Mouse (Mus musculus): ENCODE data around the gene Gm39115. TPM values are rescaled to one million over a fixed set of nuclear protein-coding genes. Genes with fewer than 3 reads are reported as not detected.
"Not testable (repeated sequence)": the region's sequence is repeated elsewhere in the genome, so short reads cannot be mapped to it uniquely, and the experiment has no call there.

Gene Gm39115
- polyA plus RNA-seq, 1 experiment: not detected

DNA sequence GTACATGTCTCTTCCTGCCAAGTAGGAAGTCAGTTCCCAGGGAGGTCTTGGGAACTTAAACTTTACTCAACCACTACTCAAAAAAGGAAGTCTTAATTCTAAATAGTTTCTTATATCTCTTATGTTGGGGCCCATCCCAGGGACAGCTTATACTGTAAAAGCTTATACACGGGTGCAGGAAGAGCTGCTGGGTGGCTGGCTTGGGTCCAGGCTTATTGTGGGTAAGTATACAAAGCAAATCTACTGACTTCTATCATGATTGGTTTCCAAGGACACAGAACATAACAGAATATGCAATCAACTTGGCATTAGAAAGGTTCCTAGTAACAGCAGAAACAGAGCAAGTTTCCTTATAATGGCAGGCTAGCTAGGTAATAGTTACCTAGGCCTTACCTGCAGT lies 19.5 kb upstream of the Gm39115 start:
- H3K36me3 ChIP-seq (ENCODE audit: control insufficient read depth, insufficient read depth, low read length): no peaks in the 10 kb centered on the region
- no peaks in the 10 kb centered on the region for H3K4me1 ChIP-seq (ENCODE audit: control insufficient read depth, insufficient read depth, insufficient read length, low read length)
- TF ChIP-seq POLR2A (IDR thresholded peaks at IDR 0.05; ENCODE audit: low read depth, low read length) (no peak), CTCF (IDR thresholded peaks at IDR 0.05; ENCODE audit: extremely low read depth, insufficient read length, insufficient replicate concordance, low read depth, low read length) (no peak)
- H3K4me3 ChIP-seq (ENCODE audit: low read depth, low read length): no peak overlapping the region
- H3K27ac ChIP-seq (ENCODE audit: insufficient read depth, low read depth, low read length): no peak overlapping the region
- H3K27me3 ChIP-seq (ENCODE audit: control insufficient read depth, insufficient read depth, low read length): no peaks in the 10 kb centered on the region
- WGBS: 7% methylated on average over 1 of the region's 1 CpGs

DNA sequence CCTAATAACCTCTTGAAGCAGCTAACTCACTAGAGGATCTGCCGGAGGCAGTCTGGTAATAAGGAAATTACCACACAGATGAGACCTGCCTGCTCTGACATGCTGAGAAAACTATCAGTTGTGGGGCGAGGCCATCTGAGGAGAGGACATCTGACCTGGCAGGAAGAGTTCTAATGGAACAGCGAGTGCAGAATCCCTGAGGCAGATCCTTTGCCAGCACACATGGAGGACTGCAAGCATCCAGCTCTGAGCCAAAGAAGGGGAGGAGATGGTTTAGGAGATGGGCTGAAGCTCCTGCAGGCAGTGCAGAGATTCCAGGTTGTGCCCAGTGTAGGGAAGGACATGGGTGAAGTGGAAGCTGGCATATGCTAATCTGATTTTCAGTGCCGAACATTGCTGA lies 16.4 kb upstream of the Gm39115 start:
- Histone ChIP-seq H3K4me3 (ENCODE audit: low read depth, low read length) (no peak overlapping the region), H3K27ac (ENCODE audit: insufficient read depth, low read depth, low read length) (no peak overlapping the region), H3K4me1 (ENCODE audit: control insufficient read depth, insufficient read depth, insufficient read length, low read length) (no peaks in the 10 kb centered on the region), H3K27me3 (ENCODE audit: control insufficient read depth, insufficient read depth, low read length) (no peaks in the 10 kb centered on the region), H3K36me3 (ENCODE audit: control insufficient read depth, insufficient read depth, low read length) (no peaks in the 10 kb centered on the region)
- no peak for TF ChIP-seq POLR2A (IDR thresholded peaks at IDR 0.05; ENCODE audit: low read depth, low read length)
- TF ChIP-seq CTCF (IDR thresholded peaks at IDR 0.05; ENCODE audit: extremely low read depth, insufficient read length, insufficient replicate concordance, low read depth, low read length): no peak
- 61% methylated on average over 4 of the region's 4 CpGs for WGBS

DNA sequence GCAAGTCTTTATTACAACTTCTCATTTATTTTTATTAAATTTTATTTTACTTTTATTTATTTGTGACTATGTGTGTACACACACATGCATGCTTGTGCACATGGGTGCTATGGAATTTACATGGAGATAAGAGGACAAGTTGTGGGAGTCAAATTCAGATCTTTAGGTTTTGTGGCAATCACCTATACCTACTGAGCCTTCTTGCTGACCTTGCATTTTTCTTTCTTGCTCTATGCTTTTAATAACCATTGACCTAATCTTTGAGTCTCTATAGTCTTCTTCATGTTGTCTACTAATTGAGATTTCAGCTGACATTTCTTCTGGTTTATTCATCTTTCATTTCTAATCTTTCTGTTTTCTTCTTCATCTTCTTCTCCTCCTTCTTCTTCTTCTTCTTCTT lies 12.8 kb upstream of the Gm39115 start:
- H3K4me3 ChIP-seq (ENCODE audit: low read depth, low read length): no peak overlapping the region
- no peaks in the 10 kb centered on the region for H3K36me3 ChIP-seq (ENCODE audit: control insufficient read depth, insufficient read depth, low read length)
- H3K27ac ChIP-seq (ENCODE audit: insufficient read depth, low read depth, low read length): no peak overlapping the region
- H3K27me3 ChIP-seq (ENCODE audit: control insufficient read depth, insufficient read depth, low read length): no peaks in the 10 kb centered on the region
- no peaks in the 10 kb centered on the region; the same call in 1 of the 2 replicates for H3K4me1 ChIP-seq (ENCODE audit: control insufficient read depth, insufficient read depth, insufficient read length, low read length)
- TF ChIP-seq POLR2A (IDR thresholded peaks at IDR 0.05; ENCODE audit: low read depth, low read length) (no peak), CTCF (IDR thresholded peaks at IDR 0.05; ENCODE audit: extremely low read depth, insufficient read length, insufficient replicate concordance, low read depth, low read length) (no peak)

GRCm38 (mm10) chr7:142146033-142146432 lies 10.2 kb upstream of the Gm39115 start:
- Histone ChIP-seq H3K4me3 (ENCODE audit: low read depth, low read length) (no peak overlapping the region), H3K27me3 (ENCODE audit: control insufficient read depth, insufficient read depth, low read length) (no peaks in the 10 kb centered on the region), H3K4me1 (ENCODE audit: control insufficient read depth, insufficient read depth, insufficient read length, low read length) (no peaks in the 10 kb centered on the region; the same call in 1 of the 2 replicates), H3K27ac (ENCODE audit: insufficient read depth, low read depth, low read length) (no peak overlapping the region), H3K36me3 (ENCODE audit: control insufficient read depth, insufficient read depth, low read length) (no peaks in the 10 kb centered on the region)
- WGBS: 5% methylated on average over 1 of the region's 1 CpGs
- TF ChIP-seq POLR2A (IDR thresholded peaks at IDR 0.05; ENCODE audit: low read depth, low read length) (no peak), CTCF (IDR thresholded peaks at IDR 0.05; ENCODE audit: extremely low read depth, insufficient read length, insufficient replicate concordance, low read depth, low read length) (no peak)

DNA sequence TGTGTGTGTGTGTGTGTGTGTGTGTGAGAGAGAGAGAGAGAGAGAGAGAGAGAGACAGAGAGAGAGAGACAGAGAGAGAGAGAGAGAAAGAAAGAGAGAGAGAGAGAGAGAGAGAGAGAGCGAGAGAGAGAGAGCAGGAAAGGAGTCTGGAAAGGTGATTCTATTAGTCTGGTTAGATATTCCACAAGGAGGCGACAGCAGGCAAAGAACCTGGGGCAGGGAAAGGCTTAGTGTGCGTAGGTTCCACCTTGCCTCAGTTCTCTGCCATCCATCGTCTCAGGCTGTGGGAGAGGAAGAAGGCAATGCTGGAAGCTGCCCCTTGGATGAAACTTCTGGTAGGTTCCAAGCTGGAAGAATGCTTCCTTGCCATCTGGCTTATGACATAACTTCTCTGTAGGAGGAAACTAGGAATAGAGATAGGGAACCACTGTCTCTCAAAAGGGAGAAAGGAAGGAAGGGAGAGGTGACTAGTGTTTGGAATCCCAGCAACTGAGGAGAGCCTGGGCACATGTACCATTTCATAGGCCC lies 9.6 kb upstream of the Gm39115 start:
- no peak for TF ChIP-seq POLR2A (IDR thresholded peaks at IDR 0.05; ENCODE audit: low read depth, low read length)
- TF ChIP-seq CTCF (IDR thresholded peaks at IDR 0.05; ENCODE audit: extremely low read depth, insufficient read length, insufficient replicate concordance, low read depth, low read length): peak; percentile 27; the same call in 1 of the 2 replicates
- H3K27ac ChIP-seq (ENCODE audit: insufficient read depth, low read depth, low read length): no peak overlapping the region
- H3K36me3 ChIP-seq (ENCODE audit: control insufficient read depth, insufficient read depth, low read length): no peaks in the 10 kb centered on the region
- WGBS: 40% methylated on average over 4 of the region's 4 CpGs
- no peaks in the 10 kb centered on the region; the same call in 1 of the 2 replicates for H3K4me1 ChIP-seq (ENCODE audit: control insufficient read depth, insufficient read depth, insufficient read length, low read length)
- no peaks in the 10 kb centered on the region for H3K27me3 ChIP-seq (ENCODE audit: control insufficient read depth, insufficient read depth, low read length)
- H3K4me3 ChIP-seq (ENCODE audit: low read depth, low read length): no peak overlapping the region

DNA sequence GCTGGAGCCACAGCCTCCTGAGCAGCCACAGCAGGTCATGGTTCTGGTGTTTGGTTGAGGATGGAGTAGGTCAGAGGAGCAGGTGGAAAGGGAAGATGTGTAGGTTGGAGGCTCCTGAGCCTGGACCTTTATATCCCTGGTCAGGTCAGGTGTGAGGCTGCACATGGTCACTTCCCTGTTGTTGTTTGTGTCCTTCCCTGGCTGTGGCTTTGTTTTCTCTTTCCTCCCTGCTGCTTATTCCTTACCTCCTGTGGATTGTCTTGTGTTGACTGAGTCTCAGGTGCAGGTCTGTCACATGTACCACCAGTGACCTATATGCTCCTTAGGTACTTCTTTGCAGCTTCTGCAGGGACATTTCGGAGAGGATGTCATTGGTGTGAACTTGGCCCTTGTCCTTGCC lies 8.7 kb upstream of the Gm39115 start, which contains the start of gene Gm45337:
Gene Gm45337 (minus strand): TSS at position 101 of the 400 bp plus-strand sequence.
- TF ChIP-seq CTCF (IDR thresholded peaks at IDR 0.05; ENCODE audit: extremely low read depth, insufficient read length, insufficient replicate concordance, low read depth, low read length): no peak
- no peak for TF ChIP-seq POLR2A (IDR thresholded peaks at IDR 0.05; ENCODE audit: low read depth, low read length)
- no peaks in the 10 kb centered on the region for H3K27me3 ChIP-seq (ENCODE audit: control insufficient read depth, insufficient read depth, low read length)
- 79% methylated on average over 1 of the region's 1 CpGs for WGBS
- no peak within 1 kb of the TSS for H3K27ac ChIP-seq (ENCODE audit: insufficient read depth, low read depth, low read length)
- no peaks in the 10 kb centered on the region; the same call in 1 of the 2 replicates for H3K4me1 ChIP-seq (ENCODE audit: control insufficient read depth, insufficient read depth, insufficient read length, low read length)
- H3K4me3 ChIP-seq (ENCODE audit: low read depth, low read length): no peak within 1 kb of the TSS
- H3K36me3 ChIP-seq (ENCODE audit: control insufficient read depth, insufficient read depth, low read length): no peaks in the 10 kb centered on the region

DNA sequence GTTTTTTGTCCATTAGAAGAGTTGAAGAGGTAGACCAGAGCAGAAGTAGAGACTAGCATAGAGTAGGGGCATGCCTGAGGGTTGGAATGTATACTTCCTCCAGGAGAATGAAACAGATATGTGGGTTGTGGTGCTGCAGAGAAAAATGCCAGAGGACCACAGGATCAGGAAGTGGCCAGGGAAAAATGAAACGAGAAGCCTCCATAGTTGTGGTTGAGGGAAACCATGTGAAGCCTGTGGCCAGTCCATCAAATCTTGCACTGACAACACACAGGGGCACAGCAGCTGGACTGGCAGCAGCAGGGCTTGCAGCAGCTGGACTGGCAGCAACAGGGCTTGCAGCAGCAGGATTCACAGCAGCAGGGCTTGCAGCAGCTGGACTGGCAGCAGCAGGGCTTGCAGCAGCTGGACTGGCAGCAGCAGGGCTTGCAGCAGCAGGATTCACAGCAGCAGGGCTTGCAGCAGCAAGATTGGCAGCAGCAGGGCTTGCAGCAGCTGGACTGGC lies 7.7 kb upstream of the Gm39115 start:
- H3K27me3 ChIP-seq (ENCODE audit: control insufficient read depth, insufficient read depth, low read length); H3K27ac ChIP-seq (ENCODE audit: insufficient read depth, low read depth, low read length); H3K4me1 ChIP-seq (ENCODE audit: control insufficient read depth, insufficient read depth, insufficient read length, low read length); H3K4me3 ChIP-seq (ENCODE audit: low read depth, low read length); H3K36me3 ChIP-seq (ENCODE audit: control insufficient read depth, insufficient read depth, low read length): not testable (repeated sequence)
- 3% methylated on average over 1 of the region's 1 CpGs for WGBS

Measured in small intestine, adult 2 months (tissue).